7 mouse cellular contexts compared by ENCODE assay signal in genomic region chr13:67484424-67484811, GRCm38 (mm10). TPM values are rescaled to one million over a fixed set of nuclear protein-coding genes. Genes with fewer than 3 reads are reported as not detected.
DNase-seq lines count a peak whose midpoint lies in the region; ATAC-seq lines count a peak whose summit lies in the region.

No protein-coding gene starts in this region.

- H3K4me3 ChIP-seq in embryonic facial prominence, embryonic 14.5 days (ENCODE audit: low read depth, low read length): peak overlapping the region; percentile 53
- H3K4me3 ChIP-seq in hindbrain, embryonic 12.5 days: peak overlapping the region; percentile 54

- H3K27me3 ChIP-seq in embryonic facial prominence, embryonic 14.5 days (replicated peaks; ENCODE audit: control insufficient read depth, insufficient read depth, low read length): no peaks in the 10 kb centered on the region
- H3K27me3 ChIP-seq in hindbrain, embryonic 12.5 days: no peaks in the 10 kb centered on the region

- peak; percentile 54 for ATAC-seq in embryonic facial prominence, embryonic 14.5 days (ENCODE audit: low read depth)
- peak; percentile 69 for ATAC-seq in hindbrain, embryonic 12.5 days (ENCODE audit: low FRiP score)
- ATAC-seq in megakaryocyte, adult 5-6 weeks (ENCODE audit: poor library complexity, severe bottlenecking): peak; percentile 33

- H3K9me3 ChIP-seq in embryonic facial prominence, embryonic 14.5 days (ENCODE audit: control insufficient read depth, low read length): 0 out of 2 replicates have a peak, but pooled peaks cover 5% of the 10 kb centered on the region
- H3K9me3 ChIP-seq in hindbrain, embryonic 12.5 days (replicated peaks): no peaks in the 10 kb centered on the region

- H3K4me1 ChIP-seq in embryonic facial prominence, embryonic 14.5 days (ENCODE audit: control insufficient read depth, insufficient read depth, low read length): no peaks in the 10 kb centered on the region
- H3K4me1 ChIP-seq in hindbrain, embryonic 12.5 days: peaks cover 4% of the 10 kb centered on the region; the same call in 1 of the 2 replicates

- WGBS in embryonic facial prominence, embryonic 14.5 days: 42% methylated on average over 8 of the region's 8 CpGs
- 47% methylated on average over 8 of the region's 8 CpGs for WGBS in hindbrain, embryonic 12.5 days

- DNase-seq in ovary, postnatal 10 days (ENCODE audit: low spot score): peak; percentile 1
- no peak for DNase-seq in ovary, adult 18-20 months (ENCODE audit: low spot score)
- no peak for DNase-seq in embryonic facial prominence, embryonic 14.5 days (ENCODE audit: low spot score)
- DNase-seq in MN1 (ENCODE audit: low spot score): no peak
- no peak for DNase-seq in frontal cortex, adult 2 months (ENCODE audit: extremely low spot score in 1 of 2, low spot score in 1 of 2)

- H3K27ac ChIP-seq in embryonic facial prominence, embryonic 14.5 days (replicated peaks; ENCODE audit: low read depth, low read length): no peak overlapping the region
- no peak overlapping the region for H3K27ac ChIP-seq in hindbrain, embryonic 12.5 days

- H3K36me3 ChIP-seq in embryonic facial prominence, embryonic 14.5 days (ENCODE audit: control insufficient read depth, insufficient read depth, low read length): peaks cover 20% of the 10 kb centered on the region
- H3K36me3 ChIP-seq in hindbrain, embryonic 12.5 days: peaks cover 14% of the 10 kb centered on the region; the same call in 1 of the 2 replicates

- peak overlapping the region; percentile 57 for H3K4me2 ChIP-seq in embryonic facial prominence, embryonic 14.5 days (ENCODE audit: low read depth, low read length)
- H3K4me2 ChIP-seq in hindbrain, embryonic 12.5 days (replicated peaks): peak overlapping the region; percentile 61

- H3K9ac ChIP-seq in embryonic facial prominence, embryonic 14.5 days (ENCODE audit: low read depth, low read length): peak overlapping the region; percentile 60; the same call in 1 of the 2 replicates
- peak overlapping the region; percentile 53; the same call in 1 of the 2 replicates for H3K9ac ChIP-seq in hindbrain, embryonic 12.5 days

RNA-seq across cellular contexts. Expression of gene Zfp874b, which starts 0.4 kb away (rescaled TPM):
- 2.5 and 3.1 TPM in 2 replicates for polyA plus RNA-seq in embryonic facial prominence, embryonic 14.5 days (2014; fragmentation: Nextera tagmentation; extraction: Ambion mirVana)
- polyA plus RNA-seq in hindbrain, embryonic 12.5 days (2016; fragmentation: Nextera tagmentation; extraction: Ambion mirVana): 2.1 and 2.2 TPM in 2 replicates
- total RNA-seq in megakaryocyte, adult 5-6 weeks (2015): 8.5 and 12.3 TPM in 2 replicates
- total RNA-seq in megakaryocyte, adult 5-6 weeks (2017): 7.5 and 9.0 TPM in 2 replicates
- 8.2 and 9.4 TPM in 2 replicates for polyA plus RNA-seq in frontal cortex, adult 2 months (2012; rRNA removed)

RNA-seq across cellular contexts. Expression of gene Zfp58, which starts 15.9 kb away (rescaled TPM):
- polyA plus RNA-seq in embryonic facial prominence, embryonic 14.5 days (2014; fragmentation: Nextera tagmentation; extraction: Ambion mirVana): 11.2 and 13.8 TPM in 2 replicates
- 17.8 and 18.0 TPM in 2 replicates for polyA plus RNA-seq in hindbrain, embryonic 12.5 days (2016; fragmentation: Nextera tagmentation; extraction: Ambion mirVana)
- total RNA-seq in megakaryocyte, adult 5-6 weeks (2015): 6.5 and 8.7 TPM in 2 replicates
- 7.2 and 11.0 TPM in 2 replicates for total RNA-seq in megakaryocyte, adult 5-6 weeks (2017)
- 5.6 and 5.8 TPM in 2 replicates for polyA plus RNA-seq in frontal cortex, adult 2 months (2012; rRNA removed)

RNA-seq across cellular contexts. Expression of gene Zfp874a, which starts 33.0 kb away (rescaled TPM):
- polyA plus RNA-seq in embryonic facial prominence, embryonic 14.5 days (2014; fragmentation: Nextera tagmentation; extraction: Ambion mirVana): 10.4 and 10.7 TPM in 2 replicates
- polyA plus RNA-seq in hindbrain, embryonic 12.5 days (2016; fragmentation: Nextera tagmentation; extraction: Ambion mirVana): 7.1 and 8.3 TPM in 2 replicates
- 4.1 and 6.9 TPM in 2 replicates for total RNA-seq in megakaryocyte, adult 5-6 weeks (2015)
- 8.6 and 9.2 TPM in 2 replicates for total RNA-seq in megakaryocyte, adult 5-6 weeks (2017)
- polyA plus RNA-seq in frontal cortex, adult 2 months (2012; rRNA removed): 8.2 and 8.4 TPM in 2 replicates

RNA-seq across cellular contexts. Expression of gene Gm26965, which starts 41.5 kb away (rescaled TPM):
- polyA plus RNA-seq in embryonic facial prominence, embryonic 14.5 days (2014; fragmentation: Nextera tagmentation; extraction: Ambion mirVana): not detected in 2 replicates
- polyA plus RNA-seq in hindbrain, embryonic 12.5 days (2016; fragmentation: Nextera tagmentation; extraction: Ambion mirVana): not detected in 2 replicates
- 3.0 TPM in 1 of 2 replicates, not detected in the other for total RNA-seq in megakaryocyte, adult 5-6 weeks (2015)
- total RNA-seq in megakaryocyte, adult 5-6 weeks (2017): not detected in 2 replicates
- polyA plus RNA-seq in frontal cortex, adult 2 months (2012; rRNA removed): 0.06 TPM in 1 of 2 replicates, not detected in the other

RNA-seq across cellular contexts. Expression of gene Zfp87, which starts 41.6 kb away (rescaled TPM):
- polyA plus RNA-seq in embryonic facial prominence, embryonic 14.5 days (2014; fragmentation: Nextera tagmentation; extraction: Ambion mirVana): 24.2 and 29.7 TPM in 2 replicates
- 32.4 and 32.8 TPM in 2 replicates for polyA plus RNA-seq in hindbrain, embryonic 12.5 days (2016; fragmentation: Nextera tagmentation; extraction: Ambion mirVana)
- 26.3 and 38.3 TPM in 2 replicates for total RNA-seq in megakaryocyte, adult 5-6 weeks (2015)
- 21.2 and 23.2 TPM in 2 replicates for total RNA-seq in megakaryocyte, adult 5-6 weeks (2017)
- 25.7 and 33.8 TPM in 2 replicates for polyA plus RNA-seq in frontal cortex, adult 2 months (2012; rRNA removed)
